Mouse (Mus musculus): ENCODE data around the gene Rpl19.

Gene Rpl19

DNA sequence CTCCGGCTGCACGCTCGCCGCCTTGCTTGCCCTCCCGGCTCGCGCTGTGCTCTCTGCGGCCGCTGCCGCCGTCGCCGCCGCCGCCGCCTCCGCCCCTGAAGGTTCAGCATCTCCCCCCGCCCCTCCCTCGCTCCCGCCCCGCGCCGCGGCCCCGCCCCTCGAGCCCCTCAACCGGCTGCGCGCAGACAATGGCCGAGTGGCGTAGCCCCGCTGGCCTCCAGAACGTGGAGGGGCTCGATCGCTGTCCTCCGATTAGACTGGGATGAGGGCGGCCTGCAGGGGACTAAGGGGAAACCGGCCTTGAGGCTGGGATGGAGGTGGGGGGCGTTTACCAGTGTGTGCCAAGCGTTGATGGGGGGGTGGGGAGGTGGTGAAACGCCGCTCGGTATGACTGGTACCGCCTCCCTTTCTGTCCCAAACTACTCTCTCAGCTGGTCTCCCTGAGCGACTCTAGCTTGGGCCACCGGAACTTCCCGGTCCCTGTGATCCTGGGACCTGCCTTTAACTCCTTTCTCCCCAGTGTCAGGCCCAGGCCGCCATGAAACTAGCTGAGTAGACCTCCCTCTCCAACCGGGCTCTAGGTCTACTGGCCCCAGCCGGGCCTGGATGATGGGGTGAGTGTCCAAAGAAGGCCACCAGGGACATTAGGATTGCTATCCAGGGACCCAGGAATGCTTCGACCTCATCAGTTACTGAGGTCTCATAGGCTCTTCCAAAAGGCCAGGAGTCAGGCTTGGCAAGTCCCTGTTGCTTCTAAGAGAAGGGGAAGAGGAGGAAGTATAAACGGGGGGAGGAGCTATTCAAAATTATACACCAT is 3.7 kb upstream of the Rpl19 start, which contains the start of gene Cacnb1:
Cacnb1 (minus strand) TSS at position 480 of the 817 bp plus-strand sequence.
- DNase-seq = peak; percentile 63 to 73

DNA sequence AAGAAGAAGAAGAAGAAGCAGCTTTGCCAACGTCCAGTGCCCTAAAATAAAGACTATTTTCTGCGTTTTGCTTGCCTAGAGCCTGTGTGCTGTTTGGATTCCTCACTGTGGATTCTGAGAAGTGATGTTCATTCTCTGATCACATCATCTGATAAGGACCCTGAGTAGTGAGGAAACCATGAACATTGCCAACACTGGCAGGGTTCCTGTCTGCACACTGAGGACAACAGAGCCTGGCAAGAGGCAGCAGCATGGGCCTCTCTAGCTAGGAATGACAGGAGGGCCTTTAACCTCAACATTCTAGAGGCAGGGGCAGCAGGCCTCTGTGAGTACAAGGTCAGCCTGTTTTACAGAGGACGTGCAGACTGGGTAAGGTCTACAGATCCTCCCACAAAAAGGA is 2.0 kb upstream of the Rpl19 start:
- DNase-seq = no peak

- DNase-seq = no peak
These were observed 301 bp upstream of the Rpl19 start for GRCm38 (mm10) chr11:98026248-98026569.

DNA sequence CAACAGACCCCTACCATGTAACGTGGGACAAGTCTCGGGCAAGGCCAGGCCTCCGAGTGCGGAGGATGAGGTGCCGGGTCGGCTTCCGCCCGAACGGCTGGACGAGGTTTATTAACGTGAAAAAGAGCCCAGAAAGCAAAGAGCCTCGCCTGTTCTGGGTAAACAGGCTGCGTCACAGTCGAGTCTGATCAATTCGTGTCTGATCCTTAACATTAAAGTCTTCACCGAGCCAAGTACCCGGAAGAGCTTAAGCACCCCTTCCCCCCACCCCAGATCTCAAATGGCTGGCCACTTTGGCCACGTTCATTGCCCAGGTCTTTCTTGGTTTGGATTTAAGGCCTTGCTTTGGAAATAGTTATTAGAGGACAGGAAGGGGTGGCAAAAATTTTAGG is 783 bp downstream of the Rpl19 start:
- DNase-seq = no peak

DNA sequence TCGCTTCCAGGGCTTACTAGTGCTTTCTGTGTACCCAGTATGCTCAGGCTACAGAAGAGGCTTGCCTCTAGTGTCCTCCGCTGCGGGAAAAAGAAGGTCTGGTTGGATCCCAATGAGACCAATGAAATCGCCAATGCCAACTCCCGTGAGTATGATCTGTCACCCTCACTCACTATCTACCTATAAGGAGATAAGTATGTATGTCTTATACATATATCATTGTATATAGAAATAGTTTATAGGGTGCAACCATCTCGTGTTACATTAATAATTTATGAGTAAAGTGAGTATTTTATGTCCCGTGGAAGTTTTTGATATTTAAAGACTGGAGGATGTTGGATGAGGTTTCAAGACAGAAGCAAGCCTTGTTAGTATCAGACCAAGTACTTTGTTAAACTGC is 1.3 kb downstream of the Rpl19 start:
- no peak for DNase-seq

GRCm38 (mm10) chr11:98030701-98031442 is 4.4 kb downstream of the Rpl19 start:
- DNase-seq = no peak

GRCm38 (mm10) chr11:98031443-98031770 is 4.9 kb downstream of the Rpl19 start:
- DNase-seq = peak; percentile 68 to 71

- DNase-seq = no peak
These were observed 7.6 kb downstream of the Rpl19 start for GRCm38 (mm10) chr11:98034061-98034460.

- no peak for DNase-seq
These were observed 8.3 kb downstream of the Rpl19 start for GRCm38 (mm10) chr11:98034840-98035239.

GRCm38 (mm10) chr11:98035977-98036377 is 9.5 kb downstream of the Rpl19 start:
- DNase-seq = peak in 1 of 2 experiments; percentile 46

DNA sequence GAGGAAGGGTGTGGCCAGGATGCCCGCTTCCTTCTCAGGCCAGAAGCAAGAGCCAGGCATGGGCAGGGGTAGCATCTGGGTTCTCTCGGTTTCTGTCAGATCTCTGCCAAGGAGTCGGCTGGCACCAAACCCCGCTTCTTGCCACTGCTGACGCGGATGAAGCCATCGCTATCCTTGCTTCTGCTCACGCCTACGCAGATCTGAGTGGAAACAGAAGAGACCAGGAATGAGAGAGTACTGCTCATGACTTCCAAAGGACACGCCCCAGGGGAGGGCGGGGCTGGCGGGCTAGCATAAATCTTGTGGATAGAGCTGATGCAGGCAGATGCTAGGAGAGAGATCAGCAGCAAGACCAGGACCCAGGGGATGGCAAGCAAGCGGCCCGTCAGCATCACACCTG is 11.4 kb downstream of the Rpl19 start:
- no peak for DNase-seq

GRCm38 (mm10) chr11:98040975-98041374 is 14.5 kb downstream of the Rpl19 start:
- DNase-seq = no peak

- no peak for DNase-seq
These were observed 16.2 kb downstream of the Rpl19 start for GRCm38 (mm10) chr11:98042741-98043140.

DNA sequence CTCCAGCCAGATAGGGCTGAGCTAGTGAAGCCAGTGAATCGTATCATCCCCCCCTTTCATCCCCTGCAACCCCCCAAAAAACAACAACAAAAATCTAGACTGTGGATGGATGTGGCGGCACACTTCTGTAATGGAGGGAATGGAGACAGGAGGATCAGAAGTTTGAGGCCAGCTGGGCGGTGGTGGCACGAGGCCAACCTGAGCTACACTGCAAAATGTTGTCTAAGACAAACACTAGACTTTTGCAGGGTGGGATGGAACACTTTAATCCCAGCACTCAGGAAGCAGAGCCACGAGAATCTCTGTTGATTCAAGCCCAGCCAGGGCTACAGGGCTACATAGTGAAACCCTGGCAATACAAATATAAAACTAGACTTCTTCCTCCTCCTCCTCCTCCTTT is 17.6 kb downstream of the Rpl19 start:
- no peak for DNase-seq

- DNase-seq = no peak
These were observed 19.1 kb downstream of the Rpl19 start for GRCm38 (mm10) chr11:98045596-98045995.

DNA sequence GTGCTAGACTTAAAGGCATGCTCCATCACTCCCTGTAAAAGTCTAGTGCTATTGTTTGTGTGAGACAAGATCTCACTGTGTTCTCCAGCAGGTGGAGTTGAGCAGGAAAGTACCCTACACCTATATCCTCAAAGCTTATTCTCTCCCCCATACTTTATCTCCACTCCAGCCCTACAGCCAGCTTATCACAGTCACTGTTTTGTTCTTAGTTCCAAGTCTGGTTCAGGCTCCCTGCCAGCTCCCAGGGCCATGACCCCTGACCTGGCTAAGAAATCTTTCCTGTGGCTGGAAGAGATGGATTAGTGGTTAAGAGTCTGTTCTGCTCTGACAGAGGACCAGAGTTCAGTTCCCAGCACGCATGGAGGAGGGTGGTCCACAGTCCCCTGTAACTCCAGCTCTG is 20.0 kb downstream of the Rpl19 start:
- DNase-seq = no peak

DNA sequence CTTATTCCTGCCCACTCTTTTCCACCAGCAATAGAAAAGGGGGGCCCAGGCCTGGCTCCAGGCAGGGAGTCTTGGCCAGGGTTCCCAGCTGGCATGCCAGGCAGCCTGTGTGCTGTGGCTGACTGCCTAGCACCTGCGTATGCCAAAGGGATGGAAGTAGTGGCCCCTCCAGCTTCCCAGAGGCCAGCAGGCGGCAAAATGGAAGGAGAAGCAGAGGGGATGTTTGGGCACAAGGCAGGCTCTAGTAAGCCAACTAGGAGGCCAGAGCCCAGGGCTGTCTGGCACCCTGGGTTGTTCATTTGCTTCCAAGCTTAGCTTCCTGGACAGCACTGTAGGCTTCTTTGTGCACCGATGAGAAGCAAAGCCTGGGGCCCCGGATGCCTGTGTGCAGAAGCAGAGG is 21.2 kb downstream of the Rpl19 start:
- DNase-seq = no peak

GRCm38 (mm10) chr11:98049672-98050519 is 23.4 kb downstream of the Rpl19 start:
- no peak for DNase-seq

- no peak for DNase-seq
These were observed 24.0 kb downstream of the Rpl19 start for GRCm38 (mm10) chr11:98050520-98050815.

GRCm38 (mm10) chr11:98050940-98051339 is 24.4 kb downstream of the Rpl19 start:
- DNase-seq = no peak

DNA sequence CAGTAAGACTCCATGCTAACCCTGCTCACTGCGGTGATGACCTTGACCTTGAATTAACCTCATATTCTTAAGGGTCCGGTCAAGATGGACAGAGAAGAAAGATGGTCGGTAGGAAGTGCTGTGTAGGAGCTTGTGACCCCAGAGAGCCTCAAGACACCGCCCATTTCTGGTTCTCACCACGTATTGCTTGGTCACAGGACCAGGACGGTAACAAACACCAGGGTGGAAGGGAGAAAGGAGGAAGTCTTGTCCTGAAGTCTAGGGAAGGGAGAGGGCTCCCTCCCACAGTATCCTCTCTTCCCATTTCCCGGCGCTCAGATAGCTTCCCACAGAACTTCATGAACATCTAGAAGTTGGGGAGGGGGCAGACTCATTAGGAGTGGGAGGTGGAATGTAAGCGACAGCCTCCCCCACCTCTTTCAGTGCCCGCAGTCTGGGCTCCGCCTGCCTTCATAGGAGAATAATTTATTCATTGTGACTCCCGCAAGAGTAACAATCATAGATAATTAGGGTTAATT is 25.2 kb downstream of the Rpl19 start:
- DNase-seq = no peak

- DNase-seq = no peak
These were observed 25.8 kb downstream of the Rpl19 start for GRCm38 (mm10) chr11:98052129-98052988.

Measured in lung, adult 18-20 months (tissue).